Mouse (Mus musculus): Measurements from ENCODE around the gene Cfap61. TPM values are rescaled to one million over a fixed set of nuclear protein-coding genes. Genes with fewer than 3 reads are reported as not detected.

Cfap61 gene
- polyA plus RNA-seq, 1 experiment, result not detected

GRCm38 (mm10) chr2:145948402-145948954 is 13.9 kb downstream of the Cfap61 start:
- no peak overlapping the region for H3K27ac ChIP-seq (ENCODE audit: insufficient read depth, low read depth, low read length)
- H3K4me3 ChIP-seq (ENCODE audit: insufficient read depth, low read depth, low read length), result no peak overlapping the region
- TF ChIP-seq CTCF (IDR thresholded peaks at IDR 0.05; ENCODE audit: insufficient read depth, low read depth, low read length), result no peak
- no peak for TF ChIP-seq POLR2A (IDR thresholded peaks at IDR 0.05; ENCODE audit: insufficient read depth, low read depth, low read length)
- H3K4me1 ChIP-seq (ENCODE audit: control insufficient read depth, insufficient read depth, low read length), result no peaks in the 10 kb centered on the region
- WGBS, result 61% methylated on average over 7 of the region's 7 CpGs

- TF ChIP-seq POLR2A (IDR thresholded peaks at IDR 0.05; ENCODE audit: insufficient read depth, low read depth, low read length), result no peak
- no peak for TF ChIP-seq CTCF (IDR thresholded peaks at IDR 0.05; ENCODE audit: insufficient read depth, low read depth, low read length)
- H3K4me1 ChIP-seq (ENCODE audit: control insufficient read depth, insufficient read depth, low read length), result no peaks in the 10 kb centered on the region
- H3K27ac ChIP-seq (ENCODE audit: insufficient read depth, low read depth, low read length), result no peak overlapping the region
- WGBS, result 48% methylated on average over 11 of the region's 11 CpGs
- H3K4me3 ChIP-seq (ENCODE audit: insufficient read depth, low read depth, low read length), result no peak overlapping the region
Measured at GRCm38 (mm10) chr2:145949475-145950068, 15.0 kb downstream of the Cfap61 start.

GRCm38 (mm10) chr2:145950239-145950638 is 15.7 kb downstream of the Cfap61 start:
- TF ChIP-seq POLR2A (IDR thresholded peaks at IDR 0.05; ENCODE audit: insufficient read depth, low read depth, low read length) (no peak), CTCF (IDR thresholded peaks at IDR 0.05; ENCODE audit: insufficient read depth, low read depth, low read length) (no peak)
- Histone ChIP-seq H3K27ac (ENCODE audit: insufficient read depth, low read depth, low read length) (no peak overlapping the region), H3K4me3 (ENCODE audit: insufficient read depth, low read depth, low read length) (no peak overlapping the region), H3K4me1 (ENCODE audit: control insufficient read depth, insufficient read depth, low read length) (no peaks in the 10 kb centered on the region)
- 69% methylated on average over 10 of the region's 10 CpGs for WGBS

GRCm38 (mm10) chr2:145952726-145953125 is 18.1 kb downstream of the Cfap61 start:
- Histone ChIP-seq H3K4me3 (ENCODE audit: insufficient read depth, low read depth, low read length) (no peak overlapping the region), H3K4me1 (ENCODE audit: control insufficient read depth, insufficient read depth, low read length) (no peaks in the 10 kb centered on the region), H3K27ac (ENCODE audit: insufficient read depth, low read depth, low read length) (no peak overlapping the region)
- TF ChIP-seq POLR2A (IDR thresholded peaks at IDR 0.05; ENCODE audit: insufficient read depth, low read depth, low read length), result no peak
- no peak for TF ChIP-seq CTCF (IDR thresholded peaks at IDR 0.05; ENCODE audit: insufficient read depth, low read depth, low read length)
- WGBS, result 92% methylated on average over 5 of the region's 5 CpGs

- no peak overlapping the region for H3K27ac ChIP-seq (ENCODE audit: insufficient read depth, low read depth, low read length)
- no peak for TF ChIP-seq POLR2A (IDR thresholded peaks at IDR 0.05; ENCODE audit: insufficient read depth, low read depth, low read length)
- no peak for TF ChIP-seq CTCF (IDR thresholded peaks at IDR 0.05; ENCODE audit: insufficient read depth, low read depth, low read length)
- WGBS, result 24% methylated on average over 10 of the region's 10 CpGs
- H3K4me3 ChIP-seq (ENCODE audit: insufficient read depth, low read depth, low read length), result no peak overlapping the region
- no peaks in the 10 kb centered on the region for H3K4me1 ChIP-seq (ENCODE audit: control insufficient read depth, insufficient read depth, low read length)
Measured at GRCm38 (mm10) chr2:145955844-145956243, 21.3 kb downstream of the Cfap61 start.

- no peak for TF ChIP-seq CTCF (IDR thresholded peaks at IDR 0.05; ENCODE audit: insufficient read depth, low read depth, low read length)
- no peak for TF ChIP-seq POLR2A (IDR thresholded peaks at IDR 0.05; ENCODE audit: insufficient read depth, low read depth, low read length)
- Histone ChIP-seq H3K4me3 (ENCODE audit: insufficient read depth, low read depth, low read length) (no peak overlapping the region), H3K27ac (ENCODE audit: insufficient read depth, low read depth, low read length) (no peak overlapping the region), H3K4me1 (ENCODE audit: control insufficient read depth, insufficient read depth, low read length) (no peaks in the 10 kb centered on the region)
- WGBS, result 36% methylated on average over 5 of the region's 5 CpGs
Measured at GRCm38 (mm10) chr2:145956318-145956717, 21.7 kb downstream of the Cfap61 start.

GRCm38 (mm10) chr2:145957450-145957849 is 22.9 kb downstream of the Cfap61 start:
- TF ChIP-seq POLR2A (IDR thresholded peaks at IDR 0.05; ENCODE audit: insufficient read depth, low read depth, low read length) (no peak), CTCF (IDR thresholded peaks at IDR 0.05; ENCODE audit: insufficient read depth, low read depth, low read length) (no peak)
- Histone ChIP-seq H3K4me3 (ENCODE audit: insufficient read depth, low read depth, low read length) (no peak overlapping the region), H3K27ac (ENCODE audit: insufficient read depth, low read depth, low read length) (no peak overlapping the region), H3K4me1 (ENCODE audit: control insufficient read depth, insufficient read depth, low read length) (no peaks in the 10 kb centered on the region)
- WGBS, result 4% methylated on average over 4 of the region's 4 CpGs

GRCm38 (mm10) chr2:145958097-145958496 is 23.5 kb downstream of the Cfap61 start:
- Histone ChIP-seq H3K27ac (ENCODE audit: insufficient read depth, low read depth, low read length) (no peak overlapping the region), H3K4me3 (ENCODE audit: insufficient read depth, low read depth, low read length) (no peak overlapping the region), H3K4me1 (ENCODE audit: control insufficient read depth, insufficient read depth, low read length) (no peaks in the 10 kb centered on the region)
- 68% methylated on average over 6 of the region's 6 CpGs for WGBS
- TF ChIP-seq CTCF (IDR thresholded peaks at IDR 0.05; ENCODE audit: insufficient read depth, low read depth, low read length), result no peak

GRCm38 (mm10) chr2:145958551-145958950 is 24.0 kb downstream of the Cfap61 start:
- Histone ChIP-seq H3K4me1 (ENCODE audit: control insufficient read depth, insufficient read depth, low read length) (no peaks in the 10 kb centered on the region), H3K4me3 (ENCODE audit: insufficient read depth, low read depth, low read length) (no peak overlapping the region), H3K27ac (ENCODE audit: insufficient read depth, low read depth, low read length) (no peak overlapping the region)
- 68% methylated on average over 7 of the region's 7 CpGs for WGBS
- TF ChIP-seq POLR2A (IDR thresholded peaks at IDR 0.05; ENCODE audit: insufficient read depth, low read depth, low read length), result no peak
- TF ChIP-seq CTCF (IDR thresholded peaks at IDR 0.05; ENCODE audit: insufficient read depth, low read depth, low read length), result no peak
